Mouse (Mus musculus) kidney, adult 11 months (tissue): ENCODE results near the gene Tmx2.

Experiments
- DNase-seq: peaks from one replicate; pipeline ENCODE4 v3.0.0; 2022

Tmx2 gene

DNA sequence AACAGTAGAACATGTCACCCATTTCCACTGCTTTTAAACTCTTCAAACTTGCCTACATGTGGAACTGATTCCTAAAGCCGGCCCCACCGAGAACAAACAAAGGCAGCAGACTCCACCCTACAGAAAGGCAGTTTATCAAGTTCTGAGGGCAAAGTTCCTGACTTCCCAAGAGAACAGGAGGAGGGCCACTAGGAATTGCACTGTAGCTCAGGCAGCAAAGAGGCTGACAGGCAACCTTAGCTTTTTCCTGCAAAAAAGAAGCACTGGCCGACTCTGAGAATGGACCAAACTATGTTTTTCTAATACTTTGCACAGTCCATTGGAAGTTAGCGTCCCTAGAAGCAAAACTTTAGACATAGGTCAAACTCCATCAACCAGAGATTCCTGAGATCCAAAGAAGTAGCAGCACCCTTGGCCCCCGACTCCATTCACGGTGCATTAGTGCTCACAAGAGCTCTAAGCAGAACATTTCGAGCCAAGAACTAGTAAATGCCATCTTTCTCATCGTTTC is 42.7 kb downstream of the Tmx2 start:
- peak; percentile 66 for DNase-seq

DNA sequence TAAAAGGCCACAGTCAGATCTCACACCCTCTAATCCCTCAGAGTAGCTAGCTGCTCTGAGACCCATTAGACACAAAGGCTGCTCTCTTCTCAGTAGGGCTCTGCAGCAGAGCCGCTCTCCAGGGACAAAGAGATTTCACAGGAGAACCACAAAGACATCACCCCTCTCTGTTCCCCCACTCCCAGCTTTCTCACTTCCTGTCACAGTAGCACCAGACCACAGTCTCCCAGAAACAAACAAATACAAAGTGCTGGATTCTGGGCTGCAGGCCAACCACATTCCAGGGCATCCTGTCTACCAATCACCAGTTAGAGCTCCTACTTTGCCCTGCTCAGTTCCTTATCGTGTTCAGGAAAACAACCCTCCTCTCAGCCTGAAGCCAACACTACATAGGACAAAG is 43.3 kb downstream of the Tmx2 start:
- DNase-seq = peak; percentile 97

DNA sequence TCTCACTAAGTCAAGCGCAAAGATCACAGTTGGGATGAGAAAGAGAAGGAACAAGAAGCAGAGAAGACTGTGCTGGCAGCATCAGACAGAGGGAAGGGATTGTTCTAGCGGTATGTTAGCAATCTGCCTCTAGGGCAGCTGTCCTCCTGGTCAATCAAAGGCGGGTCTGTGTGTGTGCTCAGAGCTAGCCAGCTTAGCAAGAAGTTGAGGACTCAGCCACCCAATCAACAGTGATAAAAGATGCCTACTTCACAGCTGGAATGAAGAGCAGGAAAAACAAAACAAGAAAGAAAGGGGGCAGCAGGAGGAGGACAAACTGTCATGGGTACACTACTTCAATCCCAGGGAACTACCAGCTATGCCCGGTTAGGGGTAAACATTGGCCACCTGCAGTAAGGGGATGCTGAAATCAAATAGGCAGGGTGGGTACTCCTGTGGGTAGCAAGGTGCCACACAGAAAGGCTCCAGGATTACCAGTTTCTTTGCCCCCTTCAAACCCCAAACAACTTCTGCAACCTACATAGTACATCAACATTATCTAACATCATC is 43.9 kb downstream of the Tmx2 start:
- no peak for DNase-seq

DNA sequence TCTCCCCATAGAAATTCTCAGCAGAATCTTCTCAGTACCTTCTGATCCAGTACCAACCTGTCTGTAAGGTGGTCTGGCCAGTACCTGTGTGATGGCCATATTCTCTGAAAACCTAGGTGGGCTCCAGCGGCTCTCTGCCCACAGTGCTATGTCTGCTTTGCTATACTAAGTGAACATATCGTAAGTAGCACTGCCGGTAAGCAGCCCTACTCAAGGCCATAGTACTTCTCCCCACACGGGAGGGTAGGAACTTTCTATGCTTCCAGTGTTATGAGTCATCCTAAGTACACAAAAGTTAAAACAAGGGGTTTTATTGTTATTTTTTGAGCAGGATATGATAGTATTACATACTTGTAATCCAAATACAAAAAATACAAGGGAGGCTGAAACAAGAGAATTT is 44.9 kb downstream of the Tmx2 start:
- DNase-seq = no peak

DNA sequence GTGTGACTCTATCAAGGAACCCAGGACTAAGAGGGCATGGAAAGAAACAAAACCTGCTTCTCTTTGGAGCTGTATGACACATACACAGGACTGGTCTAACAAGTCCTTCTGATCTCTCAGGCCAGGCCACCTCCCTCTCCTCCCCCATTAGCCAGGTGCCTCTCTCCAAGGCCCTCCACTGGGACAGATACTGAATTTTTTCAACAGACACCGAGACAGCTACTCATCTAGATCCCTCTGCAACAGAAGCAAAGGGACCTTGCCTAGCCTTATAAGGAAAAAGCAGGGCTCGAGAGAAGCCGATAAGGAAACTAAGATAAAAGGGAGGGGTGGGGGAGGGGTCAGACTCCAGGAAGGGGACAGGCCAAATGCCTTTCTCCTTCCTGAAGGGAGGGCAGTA is 45.9 kb downstream of the Tmx2 start:
- DNase-seq = peak; percentile 50

DNA sequence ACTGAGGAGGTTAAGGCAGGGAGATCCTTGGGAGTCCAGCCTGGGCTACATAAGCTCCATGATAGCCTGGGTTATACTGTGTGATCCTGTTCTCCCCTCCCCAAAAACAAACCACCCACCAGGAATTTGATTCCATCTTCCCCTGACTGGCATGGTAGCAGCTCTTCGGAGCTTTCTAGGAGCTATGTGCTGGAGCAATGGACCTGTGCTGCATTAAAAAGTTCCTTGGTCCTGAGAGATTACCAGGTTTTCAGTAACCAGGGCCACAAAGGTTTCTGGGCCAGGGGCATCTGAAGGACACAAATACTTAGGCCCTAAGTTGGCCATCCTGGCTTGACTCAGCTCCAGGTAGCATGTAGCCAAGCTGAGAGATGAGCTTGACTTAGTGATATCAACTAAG is 46.9 kb downstream of the Tmx2 start:
- DNase-seq = no peak

DNA sequence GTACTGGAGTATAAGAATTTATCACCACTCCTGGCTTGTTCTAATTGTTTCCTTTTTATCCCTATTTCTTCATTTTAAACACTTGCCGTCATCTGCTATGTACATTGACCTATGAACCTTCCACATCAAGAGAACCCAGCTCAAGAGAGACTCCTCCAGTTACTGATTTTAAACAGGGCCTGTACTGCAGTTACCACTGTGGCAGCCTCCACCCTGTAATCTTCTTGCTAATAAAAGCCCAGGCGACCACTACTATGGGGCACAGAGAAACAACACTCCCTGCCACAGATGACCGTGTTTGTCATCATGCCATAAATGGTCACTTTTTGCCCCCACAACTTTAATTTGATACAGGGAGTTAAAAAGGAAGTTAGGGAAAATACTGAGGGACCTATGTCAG is 51.9 kb downstream of the Tmx2 start:
- DNase-seq = no peak

DNA sequence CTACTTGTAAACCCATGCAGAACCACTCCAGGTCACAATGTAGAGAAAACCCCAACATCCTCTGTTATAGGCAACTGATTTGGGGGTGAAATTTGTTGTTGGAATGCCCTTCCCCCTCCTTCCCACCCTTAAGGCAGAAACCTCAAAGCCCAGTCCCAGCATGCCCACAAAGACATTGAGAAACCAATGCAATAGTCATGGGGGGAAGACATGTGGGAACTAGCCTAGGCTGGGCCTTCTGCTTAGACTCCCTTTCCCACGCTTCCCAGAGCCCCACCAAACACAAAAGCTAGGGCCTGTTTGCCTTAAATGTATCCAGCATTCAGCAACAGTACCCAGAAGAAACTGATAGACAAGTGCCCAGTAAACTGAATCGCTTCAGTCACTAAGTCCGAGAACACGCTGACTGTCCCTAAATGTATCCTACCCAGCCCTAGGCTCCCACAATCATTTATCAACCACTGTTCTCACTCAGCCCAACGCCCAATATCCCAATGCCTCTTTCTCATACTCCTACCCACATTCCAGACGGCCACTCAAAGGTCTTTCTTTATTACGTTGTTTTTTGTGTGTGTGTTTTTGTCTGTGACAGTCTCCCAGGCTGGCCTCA is 52.5 kb downstream of the Tmx2 start:
- DNase-seq = no peak

DNA sequence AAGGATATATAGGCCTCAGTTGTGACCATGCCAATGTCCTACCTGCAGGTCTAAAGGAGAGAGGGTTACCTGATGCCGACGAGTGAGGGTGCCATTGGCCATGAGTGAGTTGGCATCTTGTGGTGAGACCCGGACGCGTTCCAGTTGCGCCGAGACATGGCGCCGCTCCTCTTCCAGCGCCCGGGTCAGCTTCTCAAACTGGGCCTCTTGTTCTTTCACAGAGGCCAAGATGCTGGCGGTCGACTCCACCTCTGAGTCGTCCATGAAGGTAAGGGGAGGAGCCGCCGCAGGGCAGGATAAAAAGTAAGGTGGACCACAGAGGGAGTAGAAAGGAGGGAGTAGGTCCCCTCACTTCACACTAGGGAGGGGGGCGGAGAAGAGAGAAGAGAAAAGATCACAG is 54.7 kb downstream of the Tmx2 start:
- no peak for DNase-seq

DNA sequence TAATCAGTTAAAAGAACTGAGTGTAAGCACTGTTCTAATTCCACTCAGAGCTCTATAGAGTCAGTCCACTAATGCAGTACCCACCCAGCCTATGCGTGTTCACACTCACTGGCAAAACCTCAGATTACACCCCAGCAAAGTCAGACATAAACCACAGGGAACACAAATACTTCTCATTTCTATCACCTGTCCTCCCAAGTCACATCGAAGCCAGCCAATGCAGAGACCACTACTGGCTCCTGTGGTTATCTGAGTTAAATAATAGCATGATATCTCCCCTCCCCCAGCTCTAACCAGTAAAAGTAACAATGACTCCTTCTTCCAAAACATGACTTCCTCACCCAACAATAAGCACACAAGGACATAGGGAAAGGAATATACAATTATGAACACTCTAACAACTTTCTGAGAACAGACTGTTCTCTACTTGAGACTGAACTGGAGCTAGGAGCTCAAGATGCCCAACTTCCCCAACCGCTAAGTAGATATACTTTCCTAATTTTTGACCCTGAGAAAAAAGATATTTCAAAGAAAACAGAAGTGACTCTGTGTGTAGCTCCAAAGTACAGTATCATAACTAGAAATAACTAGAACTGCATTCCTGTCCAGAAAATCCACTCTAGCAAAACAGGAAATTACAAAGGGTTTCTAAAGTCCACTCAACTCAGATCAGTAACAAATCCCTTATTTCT is 55.4 kb downstream of the Tmx2 start:
- no peak for DNase-seq

DNA sequence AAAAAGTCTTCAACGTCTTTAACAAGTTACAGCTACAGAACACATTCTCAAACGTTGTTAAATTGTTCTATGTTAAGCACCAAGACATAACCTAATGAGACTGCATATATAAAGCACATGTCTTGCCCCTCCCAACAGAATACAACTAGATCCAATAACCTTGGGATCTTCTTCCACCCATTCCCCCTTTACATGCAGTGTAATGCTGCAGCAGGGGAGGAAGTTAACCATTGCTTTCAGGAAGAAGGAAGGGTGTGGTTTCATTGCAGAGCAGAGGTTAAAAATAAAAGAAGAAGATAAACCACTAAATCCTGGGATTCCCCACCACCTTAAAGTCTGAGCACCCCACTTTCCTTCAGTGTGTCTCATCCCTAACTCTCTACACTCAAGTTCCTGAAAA is 56.3 kb downstream of the Tmx2 start:
- no peak for DNase-seq
